Mouse (Mus musculus) megakaryocyte-erythroid progenitor cell, adult 5-6 weeks (primary cell): ENCODE data around the gene Epb41. TPM values are rescaled to one million over a fixed set of nuclear protein-coding genes. Genes with fewer than 3 reads are reported as not detected.
A peak's percentile ranks its signal among the peaks of the same experiment; 100 is the strongest.

Experiments used
- ATAC-seq: replicated peaks from 2 replicates; pipeline ENCODE4 v1.8.0; 2016; ENCODE audit warnings: mild to moderate bottlenecking, inconsistent platforms; ENCODE audit not compliant: severe bottlenecking, poor library complexity, low FRiP score, low TSS enrichment
- total RNA-seq, 2 experiments: library from RNA; stranded (forward) in 1 of 2; stranded (reverse) in 1 of 2; fragments of 200-1000, 215-1000 nt in 1 of 2; fragments of >200 nt in 1 of 2; fragmentation: Nextera tagmentation in 1 of 2; gene quantifications; 2 replicates each; pipeline ENCODE4 v1.2.3; 2014 to 2017

Epb41 gene
- total RNA-seq, 2 experiments from 2014 or later: 82.1 to 92.6 TPM

- no peak for ATAC-seq
Measured at GRCm38 (mm10) chr4:132051321-132052275, 23.5 kb downstream of the Epb41 start.

- peak; percentile 64; the same call in 1 of the 2 replicates for ATAC-seq
Measured at GRCm38 (mm10) chr4:132049549-132050200, 25.4 kb downstream of the Epb41 start.

DNA sequence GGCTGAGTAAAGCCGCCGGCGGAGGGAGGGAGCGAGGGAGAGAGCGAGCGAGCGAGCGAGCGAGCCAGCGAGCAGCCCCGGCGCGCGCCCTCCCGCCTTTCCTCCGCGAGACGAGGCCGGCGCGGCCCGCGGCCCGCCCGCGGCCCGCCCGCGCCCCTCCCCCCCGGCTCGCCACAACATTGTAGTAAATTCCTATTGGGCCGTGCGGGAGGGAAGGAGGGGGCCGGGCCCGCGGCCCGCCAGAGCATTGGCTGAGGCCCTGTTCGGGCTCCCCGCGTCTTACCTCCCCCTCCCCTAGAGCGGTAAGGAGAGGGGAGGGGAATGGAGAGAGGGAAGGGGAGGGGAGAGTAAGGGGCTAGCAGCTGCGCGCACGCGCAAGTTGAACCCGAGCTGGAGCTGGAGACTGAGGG, 26.1 kb downstream of the Epb41 start:
- peak; percentile 88 for ATAC-seq

DNA sequence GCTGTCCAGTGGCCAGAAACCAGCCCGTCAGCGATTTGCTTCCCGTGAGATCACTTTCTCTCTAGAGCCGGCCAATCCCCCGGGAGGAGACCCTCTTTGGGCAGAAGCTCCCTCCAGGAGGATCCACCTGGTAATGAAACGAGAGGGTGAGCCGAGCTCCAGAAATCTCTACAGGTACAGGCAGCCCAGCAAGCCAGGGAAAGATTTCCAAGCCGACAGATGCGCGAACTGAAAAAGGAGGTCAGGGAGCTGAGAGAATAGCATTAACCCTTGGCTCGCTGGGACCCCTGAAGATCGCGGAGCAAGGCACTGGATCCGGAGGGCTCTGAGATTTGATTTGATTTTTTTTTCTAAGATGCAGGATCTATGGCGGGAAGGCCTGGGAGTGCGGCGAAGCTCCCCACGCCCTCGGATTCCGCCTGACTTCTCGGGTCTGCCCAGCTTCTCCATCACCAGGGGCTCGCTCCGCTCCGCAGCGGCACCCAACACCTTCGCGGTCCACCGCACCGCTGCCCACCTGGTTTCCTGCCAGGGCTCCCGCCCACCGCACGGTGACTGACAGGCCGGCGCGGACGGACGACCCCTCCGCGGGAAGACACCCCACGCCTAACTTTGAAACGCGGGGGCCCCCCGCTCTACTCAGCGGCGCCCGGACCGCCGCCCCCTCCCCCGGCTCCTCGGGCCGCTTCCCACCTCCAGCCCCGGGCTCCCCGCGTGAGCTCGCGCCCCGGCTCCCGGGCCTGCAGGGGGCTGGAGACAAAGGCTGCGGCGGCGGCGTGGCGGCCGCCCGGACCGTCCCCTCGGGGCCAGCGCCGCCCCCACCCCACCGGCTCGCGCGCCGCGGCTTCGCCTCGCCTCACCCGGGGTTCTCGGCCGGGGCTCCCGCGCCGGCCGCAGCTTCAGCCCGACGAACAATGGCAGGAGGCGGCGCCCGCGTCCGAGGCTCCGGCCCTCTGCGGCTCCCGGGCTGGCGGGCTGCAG, 26.8 kb downstream of the Epb41 start:
- ATAC-seq: no peak

GRCm38 (mm10) chr4:132043726-132044125, 31.4 kb downstream of the Epb41 start:
- ATAC-seq: no peak

- ATAC-seq: no peak
Measured at GRCm38 (mm10) chr4:132041471-132042332, 33.4 kb downstream of the Epb41 start.

GRCm38 (mm10) chr4:132039975-132040645, 35.0 kb downstream of the Epb41 start:
- peak; percentile 96 for ATAC-seq

- ATAC-seq: 0 out of 2 replicates have a peak, but pooled peaks have one; percentile 14
Measured at GRCm38 (mm10) chr4:132039521-132039920, 35.6 kb downstream of the Epb41 start.

- ATAC-seq: no peak
Measured at GRCm38 (mm10) chr4:132038809-132039208, 36.3 kb downstream of the Epb41 start.

DNA sequence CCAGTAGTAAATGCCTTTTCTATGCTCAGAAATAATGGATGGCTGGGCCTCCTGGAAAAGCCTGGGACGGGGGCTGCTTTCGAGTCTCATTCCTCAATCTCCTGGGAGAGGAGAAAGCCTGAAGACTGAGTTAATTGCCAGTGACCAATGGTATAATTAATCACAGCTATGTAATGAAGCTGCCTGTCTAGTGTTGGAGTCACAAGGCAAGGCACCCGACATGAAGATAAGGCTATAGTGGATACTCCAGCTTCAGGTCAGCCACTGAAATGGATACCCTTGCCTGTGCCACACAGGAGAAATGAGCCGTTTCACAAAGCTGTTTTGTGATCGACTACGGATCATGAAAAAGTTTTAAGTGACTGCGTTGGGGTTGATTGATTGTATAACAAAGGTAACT, 37.1 kb downstream of the Epb41 start:
- ATAC-seq: no peak

DNA sequence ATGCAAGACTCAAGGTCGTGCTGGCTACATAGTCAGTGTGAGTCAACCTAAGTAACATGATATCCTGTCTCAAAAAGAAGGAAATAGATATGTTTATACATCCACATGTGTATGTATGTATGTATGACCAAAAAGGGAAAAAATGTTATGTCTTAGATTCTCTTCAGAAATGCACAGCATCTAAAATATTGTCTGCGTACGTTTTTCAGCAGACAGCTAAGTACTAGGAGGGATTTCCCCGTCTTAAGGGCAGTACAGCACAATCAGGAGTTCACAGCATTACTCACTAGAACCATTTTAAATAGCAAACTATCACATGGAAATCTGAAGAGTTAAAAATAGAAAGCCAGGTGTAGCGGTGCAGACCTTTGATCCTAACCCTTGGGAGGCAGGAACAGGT, 38.0 kb downstream of the Epb41 start:
- no peak for ATAC-seq

DNA sequence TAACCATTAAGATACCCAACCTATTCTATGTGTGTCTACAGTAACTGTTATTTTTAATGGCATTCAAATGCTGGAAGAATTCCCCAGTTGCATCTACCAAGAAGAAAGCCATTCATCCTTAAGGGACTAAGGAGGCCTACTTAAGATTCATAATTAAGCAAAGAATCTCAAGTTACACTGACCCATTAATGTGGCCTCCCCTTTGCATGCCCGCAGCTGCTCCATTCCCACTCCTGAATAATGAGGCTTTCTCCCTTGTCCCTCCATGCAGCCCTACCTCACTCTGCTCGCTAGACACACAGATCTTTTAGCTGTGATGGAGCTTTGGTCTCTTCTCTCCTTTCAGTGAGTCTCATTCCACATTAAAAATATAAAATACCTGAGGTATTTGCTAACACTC, 40.9 kb downstream of the Epb41 start:
- no peak for ATAC-seq

DNA sequence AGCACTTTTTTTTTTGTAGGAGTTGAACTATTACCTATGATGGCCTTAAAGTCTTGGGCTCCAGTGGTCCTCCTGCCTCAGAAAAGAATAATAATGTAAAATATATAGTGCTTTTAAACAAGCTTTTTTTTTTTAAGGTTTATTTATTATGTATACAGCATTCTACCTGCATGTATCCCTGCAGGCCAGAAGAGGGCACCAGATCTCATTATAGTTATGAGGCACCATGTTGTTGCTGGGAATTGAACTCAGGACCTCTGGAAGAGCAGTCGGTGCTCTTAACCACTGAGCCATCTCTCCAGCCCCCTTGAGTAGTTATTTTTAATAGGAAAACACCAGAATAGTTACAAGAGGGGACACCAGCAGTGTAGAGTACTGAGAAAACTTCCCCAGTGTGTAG, 41.9 kb downstream of the Epb41 start:
- no peak for ATAC-seq

GRCm38 (mm10) chr4:132029851-132030741, 45.0 kb downstream of the Epb41 start:
- no peak for ATAC-seq

DNA sequence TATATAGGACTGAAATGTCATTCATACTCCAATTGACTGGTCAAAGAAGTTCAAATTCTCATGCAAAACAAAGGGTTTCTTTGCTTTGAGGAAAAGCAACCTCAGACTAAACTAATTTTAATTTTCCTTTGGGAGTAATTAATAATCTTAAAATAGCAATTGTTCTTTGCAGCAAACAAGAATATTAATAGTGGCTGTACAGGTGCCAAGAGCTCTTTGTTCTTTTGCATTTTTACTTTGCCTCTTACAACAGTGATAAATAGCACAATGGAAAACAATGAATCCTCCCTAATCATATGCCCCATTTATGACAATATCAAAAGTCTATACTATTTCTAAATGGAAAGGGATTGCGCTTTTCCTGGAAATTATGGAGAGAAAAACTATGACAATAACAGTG, 47.3 kb downstream of the Epb41 start:
- no peak for ATAC-seq

- peak; percentile 72 for ATAC-seq
Measured at GRCm38 (mm10) chr4:132027167-132027566, 48.0 kb downstream of the Epb41 start.
